Mouse (Mus musculus) lung, adult 2 months (tissue): Measurements from ENCODE around the gene Nudt14.

Experiments
- CTCF ChIP-seq: fragments of 200-500 bp; IDR thresholded peaks from 2 replicates; pipeline ENCODE4 v1.5.1; 2011; ENCODE audit warnings: mild to moderate bottlenecking, low read length, control low read depth; ENCODE audit not compliant: insufficient read depth
- POLR2A ChIP-seq: fragments of 200-500 bp; IDR thresholded peaks from 2 replicates; pipeline ENCODE4 v1.6.1; 2011; ENCODE audit warnings: low read depth, mild to moderate bottlenecking, control low read depth, low read length, borderline replicate concordance; ENCODE audit errors: extremely low read depth

- TF ChIP-seq CTCF, result no peak
- no peak for TF ChIP-seq POLR2A
These were observed 32.9 kb downstream of the Nudt14 start for GRCm38 (mm10) chr12:112908991-112909390.
